Mouse (Mus musculus) c-Kit-negative CD71-positive TER-119-positive erythroid progenitor cells, embryonic 14.5 days (primary cell): ENCODE measurements at regions not wholly inside any gene's neighbourhood (a gene's known extent, or its start where the extent isn't known, plus 50 kb on each side); places are given as distances from the start of the nearest gene placed in this dataset.

Source experiments
- DNase-seq: peaks from one replicate; pipeline ENCODE4 v3.0.0-alpha.2; 2013; ENCODE audit warnings: low read depth, low spot score

DNA sequence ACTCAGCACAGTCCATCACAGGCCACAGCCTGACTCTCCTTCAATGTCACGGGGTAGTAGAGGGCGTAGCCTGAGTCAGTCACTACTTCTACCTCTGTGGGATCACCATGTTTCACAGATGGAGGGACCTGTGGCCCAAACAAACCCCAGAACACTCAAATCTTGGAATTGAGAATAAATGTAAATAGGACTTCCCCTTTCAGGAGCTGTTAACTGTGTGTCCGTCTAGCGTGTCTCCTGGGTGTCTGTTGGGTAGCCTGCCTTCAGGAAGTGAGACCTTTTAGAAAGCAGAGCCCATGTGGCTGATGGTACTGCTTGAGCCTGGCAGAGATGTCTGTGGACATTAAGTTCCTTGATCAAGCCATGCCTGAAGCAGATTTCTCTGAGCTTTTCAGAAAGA, 87.4 kb upstream of the Smim23 start:
- DNase-seq, result no peak

DNA sequence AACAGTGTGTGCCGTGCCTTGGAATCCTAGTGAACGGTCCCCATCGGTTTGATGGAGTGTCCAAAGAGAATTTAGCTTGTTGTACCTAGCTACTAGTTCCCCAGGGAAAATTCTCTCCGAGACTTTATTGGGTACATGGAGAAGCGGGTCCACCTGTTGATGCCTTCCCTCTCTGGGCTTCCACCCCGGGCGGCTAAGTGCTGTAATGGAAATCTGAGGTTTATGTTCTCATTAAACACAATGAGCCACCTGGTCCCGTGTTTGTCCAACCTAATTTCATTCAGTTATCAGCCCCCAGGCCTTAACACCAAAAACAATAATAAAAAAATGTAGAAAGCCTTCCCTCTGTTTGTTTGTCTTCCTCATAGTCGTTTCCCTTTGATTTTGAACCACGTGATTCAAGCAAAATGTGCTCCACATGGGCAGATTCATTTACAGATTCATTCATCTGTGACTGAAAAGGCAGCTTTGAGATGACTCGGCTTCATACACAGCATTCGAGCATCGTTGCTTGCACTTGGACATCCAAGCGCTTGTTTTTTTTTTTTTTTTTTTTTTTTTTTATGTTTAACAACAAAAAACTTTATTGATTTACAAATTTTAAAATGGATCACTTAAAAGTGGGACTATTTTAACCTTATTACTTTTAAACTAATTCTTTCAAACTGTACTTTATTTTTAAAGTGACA, 84.5 kb upstream of the Smim23 start:
- no peak for DNase-seq

GRCm38 (mm10) chr11:32907520-32908233, 83.3 kb upstream of the Smim23 start:
- DNase-seq, result no peak

- DNase-seq, result no peak
Measured at GRCm38 (mm10) chr11:32903970-32904369, 79.6 kb upstream of the Smim23 start.

DNA sequence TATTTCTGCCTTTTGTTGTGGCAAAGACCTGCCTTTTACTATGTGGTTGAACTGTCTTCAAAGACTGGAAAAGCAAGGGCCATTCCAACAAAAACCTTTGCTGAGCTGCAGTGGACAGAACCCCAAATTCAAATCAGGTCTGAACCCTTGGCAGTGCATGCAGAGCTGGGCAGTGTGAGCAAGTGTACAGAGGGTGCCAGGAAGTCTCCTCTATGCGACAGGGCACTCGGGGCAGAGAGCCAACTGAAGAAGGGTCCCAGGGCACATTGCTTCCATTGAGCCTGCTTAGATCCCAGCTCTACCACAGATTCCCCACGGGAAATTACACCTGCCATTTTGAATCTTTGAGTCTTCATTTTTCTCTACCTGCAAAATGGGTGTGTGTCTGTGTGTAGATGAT, 79.0 kb upstream of the Smim23 start:
- DNase-seq, result no peak

- DNase-seq, result no peak
Measured at GRCm38 (mm10) chr11:32902923-32903322, 78.5 kb upstream of the Smim23 start.

DNA sequence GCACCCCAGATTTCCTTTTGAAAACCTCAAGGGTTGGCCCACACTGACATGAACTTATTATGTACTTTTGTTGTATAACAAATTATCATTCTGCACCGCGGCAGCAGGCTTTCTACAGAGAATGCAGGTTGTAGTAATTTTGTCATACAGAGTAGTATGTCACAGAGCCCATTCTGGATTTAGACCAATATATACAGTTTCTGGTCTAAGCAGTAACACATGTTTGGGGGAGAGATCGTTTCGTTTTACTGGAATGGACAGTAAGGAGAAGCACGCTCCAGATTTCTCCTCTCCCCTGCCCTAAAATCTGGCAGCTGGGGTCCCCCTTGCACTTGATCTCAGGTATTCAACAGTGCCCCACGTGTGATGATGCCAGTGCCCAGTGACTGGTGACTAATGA, 76.0 kb upstream of the Smim23 start:
- no peak for DNase-seq

DNA sequence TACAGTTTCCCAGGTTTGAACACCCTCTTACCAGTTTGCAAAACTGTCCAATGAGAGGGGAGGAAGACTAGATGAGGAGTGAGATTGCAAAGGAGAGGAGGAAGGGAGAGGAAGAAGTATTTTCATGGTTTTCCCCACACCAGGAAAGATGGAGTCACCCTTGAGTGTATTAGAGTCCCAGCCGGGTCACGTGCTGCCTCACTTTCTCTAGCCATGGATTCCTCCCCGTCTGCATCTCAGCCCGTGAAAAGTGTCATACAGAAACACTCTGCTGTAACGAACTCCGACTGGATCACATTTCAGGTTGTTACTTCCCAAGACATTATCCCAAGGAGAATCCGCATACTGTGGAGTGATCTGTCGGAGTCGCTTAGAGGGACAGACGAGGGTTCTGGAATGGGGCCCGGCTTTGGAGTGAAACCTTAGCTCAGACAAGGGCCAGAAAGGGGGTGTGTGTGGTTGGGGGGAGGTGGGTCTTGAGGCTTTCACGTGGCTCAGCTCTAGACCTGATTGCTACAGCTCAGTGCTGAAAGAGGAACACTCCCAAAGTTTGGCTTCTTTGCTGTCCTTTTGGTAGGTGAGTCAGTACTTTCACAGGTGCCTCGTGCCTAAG, 75.3 kb upstream of the Smim23 start:
- no peak for DNase-seq

DNA sequence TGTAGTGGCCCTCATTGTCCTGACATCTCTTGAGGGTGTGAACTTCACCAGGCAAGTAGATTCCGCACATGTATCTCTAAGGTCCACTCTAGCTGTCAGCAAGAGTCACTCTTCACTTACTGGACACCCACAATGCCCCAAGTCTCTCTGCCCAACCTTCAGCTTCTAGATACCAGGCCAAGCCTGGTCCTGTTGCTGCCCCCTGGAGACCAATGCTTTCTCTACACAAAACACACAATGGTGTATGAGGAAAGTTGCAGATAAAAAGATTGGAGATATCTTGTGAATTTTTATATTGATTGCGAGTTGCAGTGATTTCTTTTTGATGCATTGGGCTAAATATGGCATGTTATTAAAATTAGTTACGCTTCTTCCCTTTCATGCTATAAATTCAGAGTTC, 71.0 kb upstream of the Smim23 start:
- no peak for DNase-seq

- DNase-seq, result no peak
Measured at GRCm38 (mm10) chr11:32893146-32893903, 68.9 kb upstream of the Smim23 start.

DNA sequence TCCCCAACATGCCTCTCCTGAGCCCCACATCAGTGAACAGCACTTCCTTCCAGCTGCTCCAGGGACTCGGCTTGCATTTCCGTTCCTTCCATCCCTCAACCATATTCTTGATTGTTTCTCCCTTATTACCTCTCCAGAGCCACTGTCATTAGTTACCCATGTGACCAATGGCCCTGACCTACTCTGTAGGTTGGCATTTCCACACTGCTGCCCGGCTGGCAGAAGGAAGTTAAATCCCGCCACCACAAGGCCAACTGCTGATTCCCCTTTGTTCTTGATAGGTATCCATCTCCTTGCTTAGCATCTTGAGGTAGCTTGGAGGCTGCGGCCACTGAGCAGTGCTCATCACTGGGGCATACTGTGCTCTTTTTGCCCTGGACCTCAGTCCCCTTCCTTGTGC, 68.1 kb upstream of the Smim23 start:
- DNase-seq, result no peak

- no peak for DNase-seq
Measured at GRCm38 (mm10) chr11:32889248-32889647, 64.8 kb upstream of the Smim23 start.

- no peak for DNase-seq
Measured at GRCm38 (mm10) chr11:32884744-32885143, 60.3 kb upstream of the Smim23 start.

DNA sequence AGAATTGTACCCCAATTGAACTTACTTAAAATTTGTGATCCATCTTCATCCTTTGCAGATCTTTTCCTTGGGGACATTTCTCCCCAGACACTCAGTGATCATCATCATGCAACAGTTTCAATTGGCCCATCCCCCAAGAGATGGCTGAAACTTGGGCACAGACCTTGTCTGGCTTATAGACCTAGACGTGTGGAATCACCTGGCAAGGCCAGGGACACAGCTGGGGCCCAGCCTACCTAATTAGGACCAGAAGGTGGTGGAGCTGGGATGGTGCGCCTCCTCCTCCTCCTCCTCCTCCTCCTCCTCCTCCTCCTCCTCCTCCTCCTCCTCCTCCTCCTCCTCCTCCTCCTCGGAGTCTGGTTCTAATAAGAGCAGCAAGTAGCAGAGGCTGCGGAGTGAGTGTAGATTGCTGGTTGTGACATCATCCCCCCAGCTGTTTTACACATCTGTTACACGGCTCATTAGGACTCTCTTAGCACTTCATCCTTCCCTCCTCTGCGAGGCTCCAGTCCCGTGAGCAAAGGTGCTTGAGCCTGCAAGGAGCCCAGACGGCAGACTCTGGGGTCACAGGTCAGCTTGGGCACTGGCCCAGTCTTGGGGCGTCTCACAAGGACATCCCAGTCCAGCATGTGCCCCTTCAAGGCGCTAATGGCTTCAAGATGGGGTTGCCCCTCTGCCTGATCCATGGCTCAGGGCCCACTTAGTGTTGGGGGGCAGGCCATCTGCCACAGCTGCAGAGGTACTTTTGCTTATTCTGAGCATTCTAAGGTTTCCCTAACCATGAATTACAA, 58.9 kb upstream of the Smim23 start:
- no peak for DNase-seq

DNA sequence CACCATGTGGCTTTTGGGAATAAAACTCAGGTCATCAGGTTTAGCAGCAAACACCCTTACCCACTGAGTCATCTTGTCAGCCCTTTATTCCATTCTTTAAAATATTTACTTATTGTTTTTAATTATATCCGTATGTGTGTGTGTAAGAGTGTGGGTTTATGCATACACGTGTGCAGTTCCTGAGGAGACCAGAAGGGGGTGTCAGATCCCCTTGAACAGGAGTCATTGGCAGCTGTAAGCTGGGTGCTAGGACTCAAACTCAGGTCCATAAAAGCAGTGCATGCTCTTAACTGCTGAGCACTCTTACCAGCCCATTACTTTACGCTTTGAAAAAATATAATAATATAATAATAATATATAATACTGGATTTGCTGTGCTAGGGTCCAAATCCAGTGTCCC, 54.6 kb upstream of the Smim23 start:
- DNase-seq, result no peak
